Mouse (Mus musculus): ENCODE measurements around the gene Rbl2.

Gene Rbl2

GRCm38 (mm10) chr8:91171605-91172004 is 101.7 kb downstream of the Rbl2 start:
- DNase-seq = no peak

Data from kidney, postnatal 14 days (tissue).